Mouse (Mus musculus) layer of hippocampus, postnatal 36 days (tissue): ENCODE results near the gene Pkdcc. TPM values are rescaled to one million over a fixed set of nuclear protein-coding genes. Genes with fewer than 3 reads are reported as not detected.

ENCODE experiments used
- DNase-seq, 2 experiments: peaks; one replicate each; pipeline ENCODE4 v3.0.0; 2022
- total RNA-seq, 2 experiments: library from RNA; stranded (reverse); gene quantifications; 2 replicates each; pipeline ENCODE4 v1.2.3; 2021

Gene Pkdcc
- total RNA-seq = 10 to 100 TPM; 16.4 to 18.9 TPM

GRCm38 (mm10) chr17:83214674-83215528 lies at the start of gene Pkdcc:
Pkdcc (plus strand) TSS chr17:83215292.
- peak; percentile 73 for DNase-seq

- no peak for DNase-seq
These were observed 48.9 kb upstream of the Pkdcc start for GRCm38 (mm10) chr17:83166195-83166594.

- no peak for DNase-seq
These were observed 38.9 kb upstream of the Pkdcc start for GRCm38 (mm10) chr17:83176146-83176545.

GRCm38 (mm10) chr17:83178483-83179150 lies 36.5 kb upstream of the Pkdcc start:
- no peak for DNase-seq

- no peak for DNase-seq
These were observed 36.0 kb upstream of the Pkdcc start for GRCm38 (mm10) chr17:83179151-83179531.

- DNase-seq = no peak
These were observed 35.5 kb upstream of the Pkdcc start for GRCm38 (mm10) chr17:83179569-83179968.

- no peak for DNase-seq
These were observed 34.0 kb upstream of the Pkdcc start for GRCm38 (mm10) chr17:83181086-83181485.

GRCm38 (mm10) chr17:83181592-83181991 lies 33.5 kb upstream of the Pkdcc start:
- DNase-seq = no peak

- DNase-seq = no peak
These were observed 32.9 kb upstream of the Pkdcc start for GRCm38 (mm10) chr17:83182061-83182664.

- no peak for DNase-seq
These were observed 32.3 kb upstream of the Pkdcc start for GRCm38 (mm10) chr17:83182780-83183179.

GRCm38 (mm10) chr17:83187751-83188565 lies 27.1 kb upstream of the Pkdcc start:
- DNase-seq = no peak

GRCm38 (mm10) chr17:83190810-83191209 lies 24.3 kb upstream of the Pkdcc start:
- DNase-seq = no peak

- no peak for DNase-seq
These were observed 20.6 kb upstream of the Pkdcc start for GRCm38 (mm10) chr17:83194491-83194890.

GRCm38 (mm10) chr17:83197361-83197923 lies 17.6 kb upstream of the Pkdcc start:
- DNase-seq = no peak

GRCm38 (mm10) chr17:83200469-83200868 lies 14.6 kb upstream of the Pkdcc start:
- DNase-seq = no peak

GRCm38 (mm10) chr17:83201257-83201656 lies 13.8 kb upstream of the Pkdcc start:
- no peak for DNase-seq

GRCm38 (mm10) chr17:83203692-83204383 lies 11.3 kb upstream of the Pkdcc start:
- no peak for DNase-seq

GRCm38 (mm10) chr17:83207296-83207695 lies 7.8 kb upstream of the Pkdcc start:
- DNase-seq = no peak

GRCm38 (mm10) chr17:83208455-83208854 lies 6.6 kb upstream of the Pkdcc start:
- DNase-seq = no peak

GRCm38 (mm10) chr17:83210531-83210930 lies 4.6 kb upstream of the Pkdcc start:
- no peak for DNase-seq

GRCm38 (mm10) chr17:83211196-83211595 lies 3.9 kb upstream of the Pkdcc start:
- no peak for DNase-seq

GRCm38 (mm10) chr17:83212422-83212821 lies 2.7 kb upstream of the Pkdcc start:
- DNase-seq = no peak
